Mouse (Mus musculus) myocyte (in vitro differentiated cells): ENCODE data around the gene Jmjd1c.

Source experiments
- CEBPB ChIP-seq: IDR thresholded peaks from 2 replicates; pipeline ENCODE4 v1.6.1; 2011; ENCODE audit warnings: mild to moderate bottlenecking, moderate library complexity; ENCODE audit not compliant: poor library complexity, insufficient read depth, severe bottlenecking
- E2F4 ChIP-seq: IDR thresholded peaks from one replicate; pipeline ENCODE4 v1.6.1; 2011; ENCODE audit warnings: mild to moderate bottlenecking, control low read depth, moderate library complexity; ENCODE audit not compliant: insufficient read depth
- MAX ChIP-seq: IDR thresholded peaks from one replicate; pipeline ENCODE4 v1.6.1; 2011; ENCODE audit warnings: low read depth, mild to moderate bottlenecking, control low read depth
- MYOD1 ChIP-seq, 3 experiments: IDR thresholded peaks; one replicate each; pipeline ENCODE4 v1.6.1; 2011; ENCODE audit warnings: control low read depth in 2 of 3, low read depth in 2 of 3, mild to moderate bottlenecking in 2 of 3, moderate library complexity in 1 of 3; ENCODE audit not compliant: insufficient read length in 2 of 3, control insufficient read depth in 1 of 3
- MYOG ChIP-seq, 3 experiments: IDR thresholded peaks; one replicate each; pipeline ENCODE4 v1.6.1; 2011; ENCODE audit warnings: control low read depth in 2 of 3, low read depth in 2 of 3, mild to moderate bottlenecking in 2 of 3; ENCODE audit not compliant: insufficient read length in 2 of 3, control insufficient read depth in 1 of 3, insufficient read depth in 1 of 3
- POLR2A ChIP-seq: IDR thresholded peaks from one replicate; pipeline ENCODE4 v1.6.1; 2011; ENCODE audit warnings: low read depth, mild to moderate bottlenecking, control low read depth, moderate library complexity; ENCODE audit not compliant: insufficient read length
- POLR2AphosphoS2 ChIP-seq: IDR thresholded peaks from one replicate; pipeline ENCODE4 v1.6.1; 2011; ENCODE audit warnings: low read depth, control low read depth; ENCODE audit not compliant: insufficient read length
- SRF ChIP-seq: IDR thresholded peaks from one replicate; pipeline ENCODE4 v1.6.1; 2011; ENCODE audit warnings: low read depth; ENCODE audit not compliant: control insufficient read depth, insufficient read length
- TCF12 ChIP-seq: IDR thresholded peaks from one replicate; pipeline ENCODE4 v1.6.1; 2011; ENCODE audit warnings: mild to moderate bottlenecking, control low read depth; ENCODE audit not compliant: poor library complexity, insufficient read depth, severe bottlenecking
- TCF3 ChIP-seq: IDR thresholded peaks from one replicate; pipeline ENCODE4 v1.6.1; 2011; ENCODE audit warnings: low read depth, control low read depth; ENCODE audit not compliant: insufficient read length
- USF1 ChIP-seq: IDR thresholded peaks from one replicate; pipeline ENCODE4 v1.6.1; 2011; ENCODE audit warnings: low read depth, mild to moderate bottlenecking, control low read depth, moderate library complexity

GRCm38 (mm10) chr10:67290622-67291021, 194.7 kb downstream of the Jmjd1c start:
- TF ChIP-seq POLR2AphosphoS2 (no peak), POLR2A (no peak), TCF12 (no peak), E2F4 (no peak), CEBPB (no peak), USF1 (no peak), MYOD1 (IDR thresholded peaks at IDR 0.05; ENCODE audit: control insufficient read depth in 1 of 3, insufficient read length in 2 of 3, low read depth in 2 of 3) (no peak), TCF3 (no peak), MAX (no peak), MYOG (IDR thresholded peaks at IDR 0.05; ENCODE audit: control insufficient read depth in 1 of 3, insufficient read depth in 1 of 3, insufficient read length in 2 of 3, low read depth in 2 of 3) (no peak), SRF (no peak)
